Mouse (Mus musculus) kidney, postnatal 4 days (tissue): ENCODE results near the gene Morn2.

Experiments used
- DNase-seq, 2 experiments: peaks; one replicate each; pipeline ENCODE4 v3.0.0; 2021; ENCODE audit warnings: mixed read lengths in 2 of 2

Morn2 gene

GRCm38 (mm10) chr17:80324521-80324920, 34.5 kb downstream of the Morn2 start:
- no peak for DNase-seq

GRCm38 (mm10) chr17:80325456-80325855, 35.5 kb downstream of the Morn2 start:
- no peak for DNase-seq

GRCm38 (mm10) chr17:80326431-80326830, 36.4 kb downstream of the Morn2 start:
- DNase-seq, result no peak

GRCm38 (mm10) chr17:80332386-80332785, 42.4 kb downstream of the Morn2 start:
- DNase-seq, result peak; percentile 8 to 38

- peak; percentile 43 to 51 for DNase-seq
These were observed 55.3 kb downstream of the Morn2 start for GRCm38 (mm10) chr17:80345277-80345676.

- DNase-seq, result peak; percentile 4 to 5
These were observed 56.7 kb downstream of the Morn2 start for GRCm38 (mm10) chr17:80346591-80347125.
